Mouse (Mus musculus): Measurements from ENCODE around the gene Mtr. TPM values are rescaled to one million over a fixed set of nuclear protein-coding genes. Genes with fewer than 3 reads are reported as not detected.

Mtr gene
- total RNA-seq, 2 experiments from 2014 or later = 25.0 to 29.9 TPM

DNA sequence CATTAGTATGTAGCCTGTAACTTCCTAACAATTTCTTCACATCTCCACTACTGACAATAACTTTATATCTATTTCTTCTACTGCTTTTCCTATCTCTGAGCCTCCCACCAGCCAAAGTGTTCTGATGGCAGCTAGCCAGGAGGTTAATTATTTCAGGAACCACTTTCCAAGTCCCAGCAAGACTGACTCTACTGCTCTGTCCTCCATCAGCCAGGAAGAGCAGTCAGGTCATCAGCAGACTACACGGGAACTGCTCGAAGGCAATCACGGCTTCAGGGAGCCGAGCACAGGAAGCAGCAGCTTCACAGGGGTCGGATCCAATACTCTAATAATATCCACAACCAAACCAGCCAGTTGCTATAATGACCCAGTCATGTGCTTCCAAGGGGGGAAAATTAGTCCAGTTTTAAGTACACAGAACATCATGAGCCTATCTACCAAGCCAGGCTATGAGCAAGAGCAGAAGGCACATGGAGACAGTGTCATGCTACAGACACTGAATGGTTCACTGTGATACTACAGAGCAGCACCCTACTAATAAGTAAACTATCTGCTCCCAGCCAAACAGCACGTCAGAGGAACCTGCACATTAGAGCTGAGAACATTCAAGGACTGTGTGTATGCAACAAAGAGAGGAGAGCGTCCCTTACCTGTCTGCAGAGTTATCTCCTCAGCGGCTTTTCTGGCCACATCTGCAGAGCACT is 8.6 kb downstream of the Mtr start:
- no peak for DNase-seq (ENCODE audit: low spot score in 2 of 2)

- DNase-seq (ENCODE audit: low spot score in 2 of 2) = no peak
Observed at GRCm38 (mm10) chr13:12245938-12246337, 12.0 kb downstream of the Mtr start.

- DNase-seq (ENCODE audit: low spot score in 2 of 2) = no peak
Observed at GRCm38 (mm10) chr13:12243991-12244390, 13.9 kb downstream of the Mtr start.

GRCm38 (mm10) chr13:12232141-12232540 is 25.8 kb downstream of the Mtr start:
- DNase-seq (ENCODE audit: low spot score in 2 of 2) = no peak

DNA sequence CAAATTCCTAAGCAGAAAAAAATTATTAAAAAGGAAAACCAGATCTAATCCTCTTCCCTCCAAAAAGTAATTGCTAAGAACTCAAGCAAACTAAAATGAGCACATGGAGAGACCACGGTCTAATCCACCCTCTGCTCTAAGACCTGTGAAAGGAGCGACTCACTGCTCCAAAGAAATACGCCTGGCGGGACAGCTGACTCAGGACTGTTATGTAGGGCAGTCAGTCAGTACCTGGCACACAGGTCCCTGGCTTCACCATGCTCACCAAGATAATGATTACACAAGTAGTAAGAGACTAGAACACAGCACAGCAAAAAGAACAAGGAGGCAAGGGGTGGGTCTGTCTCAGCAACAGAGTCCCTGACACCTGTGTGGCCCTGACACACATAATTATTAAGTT is 29.7 kb downstream of the Mtr start:
- DNase-seq (ENCODE audit: low spot score in 2 of 2) = no peak

DNA sequence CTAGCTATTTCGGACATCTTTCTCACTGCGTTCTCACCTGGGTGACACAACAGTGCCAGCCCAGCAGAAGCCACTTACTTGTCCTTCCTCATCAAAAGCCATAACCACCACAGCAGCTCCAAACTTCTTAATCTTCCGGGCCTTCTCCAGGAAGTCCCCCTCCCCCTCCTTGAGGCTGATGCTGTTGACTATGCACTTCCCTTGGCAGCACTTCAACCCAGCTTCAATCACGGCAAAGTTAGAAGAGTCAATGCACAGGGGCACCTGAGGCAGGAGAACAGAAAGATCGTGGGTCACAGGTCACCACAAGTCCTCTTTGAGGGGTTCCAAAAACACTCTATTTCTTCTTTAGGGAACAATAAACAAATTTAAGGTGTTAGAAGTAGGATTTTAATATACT is 30.3 kb downstream of the Mtr start:
- no peak for DNase-seq (ENCODE audit: low spot score in 2 of 2)

- DNase-seq (ENCODE audit: low spot score in 2 of 2) = no peak
Observed at GRCm38 (mm10) chr13:12218603-12219002, 39.3 kb downstream of the Mtr start.

- DNase-seq (ENCODE audit: low spot score in 2 of 2) = no peak
Observed at GRCm38 (mm10) chr13:12214922-12215321, 43.0 kb downstream of the Mtr start.

DNA sequence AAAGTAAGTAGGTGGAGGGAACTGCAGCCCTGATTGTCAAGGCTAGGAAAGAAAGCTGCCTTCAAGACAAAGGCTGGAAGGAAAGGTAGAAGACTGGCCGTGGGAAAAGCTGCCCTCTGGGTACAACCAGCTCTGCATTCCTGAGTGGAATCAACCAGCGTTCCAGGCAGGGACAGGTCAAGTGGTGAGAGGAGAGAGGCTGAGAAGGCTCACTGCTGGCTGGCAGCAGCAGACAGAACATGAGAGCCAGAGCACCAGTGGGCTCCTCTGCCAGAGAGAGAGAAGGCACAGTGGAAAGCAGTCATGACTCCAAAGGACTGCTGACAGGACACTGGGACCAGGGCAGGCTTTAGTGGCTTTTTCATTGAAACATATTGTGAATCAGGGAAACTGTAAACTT is 46.9 kb downstream of the Mtr start:
- no peak for DNase-seq (ENCODE audit: low spot score in 2 of 2)

GRCm38 (mm10) chr13:12210023-12210762 is 47.7 kb downstream of the Mtr start:
- DNase-seq (ENCODE audit: low spot score in 2 of 2) = no peak

GRCm38 (mm10) chr13:12200372-12200771 is 57.5 kb downstream of the Mtr start:
- no peak for DNase-seq (ENCODE audit: low spot score in 2 of 2)

DNA sequence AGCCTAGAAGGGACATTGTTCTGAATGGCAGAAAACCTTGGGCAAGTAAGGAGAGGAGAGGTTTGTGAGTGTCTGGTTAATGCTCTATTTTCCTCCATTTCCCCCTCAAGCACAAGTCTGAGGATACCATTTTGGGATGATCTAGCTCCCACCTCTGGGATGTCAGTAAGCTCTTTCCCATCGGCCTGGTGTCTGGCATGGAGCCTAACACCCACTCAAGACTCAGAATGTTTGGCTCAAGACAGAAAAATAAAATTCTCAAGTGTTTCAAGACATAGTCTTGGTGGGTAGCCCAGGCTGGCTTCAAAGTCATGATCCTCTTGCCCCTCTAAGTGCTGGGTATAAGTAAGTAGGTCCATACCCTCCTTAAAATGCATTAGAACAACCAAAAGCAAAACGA is 59.4 kb downstream of the Mtr start:
- DNase-seq (ENCODE audit: low spot score in 2 of 2) = no peak

DNA sequence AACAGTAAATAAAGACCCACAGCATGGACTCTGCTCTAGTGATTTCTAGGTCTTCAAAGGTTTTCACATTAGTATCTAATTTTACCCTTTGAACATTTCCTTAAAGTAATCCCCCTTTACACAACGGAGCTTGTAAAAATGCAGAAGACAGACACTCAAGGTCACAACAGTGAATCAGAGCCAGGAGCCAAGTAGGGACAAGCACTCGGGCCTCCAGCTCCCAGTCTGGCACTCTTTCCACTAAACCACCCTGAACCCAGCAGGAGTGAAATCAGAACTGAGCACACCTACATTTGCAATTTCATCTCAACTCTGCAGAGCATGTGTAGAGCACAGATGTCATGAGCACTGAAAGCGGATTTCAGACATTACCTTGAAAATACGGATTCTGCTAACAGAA is 61.1 kb downstream of the Mtr start:
- DNase-seq (ENCODE audit: low spot score in 2 of 2) = no peak

DNA sequence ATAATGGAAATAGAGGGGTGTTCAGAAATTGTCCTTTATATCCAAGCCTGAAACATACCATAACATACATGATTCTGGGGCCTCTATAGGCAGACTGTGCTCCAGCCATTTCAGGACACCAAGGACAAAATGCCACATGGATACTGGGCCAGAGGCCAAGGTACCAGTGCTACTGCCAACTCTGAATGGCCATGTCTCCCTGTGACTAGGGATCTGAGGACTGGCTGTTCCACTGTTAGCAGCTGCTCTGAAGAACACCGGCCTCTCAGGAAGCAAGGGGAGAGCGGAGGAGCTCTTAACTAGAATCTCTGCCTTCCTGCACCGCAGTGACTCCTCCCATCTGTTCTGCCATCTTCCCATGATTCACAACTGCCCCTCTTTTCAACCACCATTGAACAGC is 61.9 kb downstream of the Mtr start:
- no peak for DNase-seq (ENCODE audit: low spot score in 2 of 2)

GRCm38 (mm10) chr13:12194942-12195662 is 62.8 kb downstream of the Mtr start:
- DNase-seq (ENCODE audit: low spot score in 2 of 2) = no peak

GRCm38 (mm10) chr13:12189219-12189618 is 68.7 kb downstream of the Mtr start:
- no peak for DNase-seq (ENCODE audit: low spot score in 2 of 2)

- no peak for DNase-seq (ENCODE audit: low spot score in 2 of 2)
Observed at GRCm38 (mm10) chr13:12188804-12189203, 69.1 kb downstream of the Mtr start.

- no peak for DNase-seq (ENCODE audit: low spot score in 2 of 2)
Observed at GRCm38 (mm10) chr13:12179481-12179880, 78.4 kb downstream of the Mtr start.

- no peak for DNase-seq (ENCODE audit: low spot score in 2 of 2)
Observed at GRCm38 (mm10) chr13:12176761-12177160, 81.2 kb downstream of the Mtr start.

DNA sequence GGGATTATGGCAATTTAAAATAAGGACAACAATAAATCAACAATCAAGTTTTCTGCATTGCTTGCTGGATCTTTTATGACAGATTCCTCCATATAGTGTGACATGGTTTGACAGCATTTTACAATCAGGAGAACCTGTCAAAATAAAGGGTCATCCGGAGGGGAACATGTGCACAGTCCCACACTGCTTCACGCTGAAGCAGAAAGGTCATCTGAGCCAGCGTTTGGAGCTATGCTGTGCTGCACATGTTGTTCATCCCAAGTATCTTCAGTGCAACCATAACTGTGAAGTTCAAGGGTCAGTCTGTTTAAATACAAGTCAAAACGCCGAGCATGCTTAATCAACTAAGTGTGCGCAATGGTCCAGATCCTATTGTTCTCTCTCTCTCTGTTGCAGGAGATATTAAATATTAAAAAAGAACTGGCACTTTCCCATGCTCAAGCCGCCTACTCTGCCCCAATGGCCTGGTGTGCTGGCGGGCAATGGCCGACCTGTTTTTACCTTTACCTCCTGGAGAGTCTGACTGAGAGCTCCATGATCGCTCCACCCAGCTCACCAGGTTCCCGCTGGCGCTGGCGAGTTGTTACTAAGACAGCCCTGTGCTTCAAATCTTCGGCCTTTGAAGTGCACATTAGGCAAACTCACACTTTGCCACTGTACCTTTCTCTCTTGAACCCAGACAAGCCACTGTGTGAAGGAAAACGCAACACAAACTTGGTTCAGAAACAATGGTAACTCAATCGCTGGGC is 81.8 kb downstream of the Mtr start:
- DNase-seq (ENCODE audit: low spot score in 2 of 2) = no peak

DNA sequence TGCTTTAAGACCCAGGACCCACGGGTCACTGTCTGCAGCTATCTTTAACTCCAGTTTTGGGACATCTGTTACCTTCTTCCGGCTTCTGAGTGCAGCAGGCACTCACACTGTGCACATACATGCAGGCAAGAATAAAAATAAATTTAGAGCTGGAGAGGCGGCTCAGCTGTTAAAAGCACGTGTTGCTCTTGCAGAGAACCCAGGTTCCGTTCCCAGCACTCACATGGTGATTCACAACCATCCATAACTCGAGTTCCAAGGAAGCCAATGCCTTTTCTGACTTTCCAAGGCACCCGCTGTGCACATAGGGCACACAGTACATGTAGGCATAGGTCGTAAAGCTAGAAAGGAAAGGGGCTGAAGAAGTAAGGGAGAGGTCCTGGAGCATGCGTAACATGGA is 90.6 kb downstream of the Mtr start:
- DNase-seq (ENCODE audit: low spot score in 2 of 2) = no peak

- no peak for DNase-seq (ENCODE audit: low spot score in 2 of 2)
Observed at GRCm38 (mm10) chr13:12166386-12166785, 91.5 kb downstream of the Mtr start.

All from adrenal gland, postnatal 4 days (tissue).